Mouse (Mus musculus): ENCODE results near the gene Arl16.

DNA sequence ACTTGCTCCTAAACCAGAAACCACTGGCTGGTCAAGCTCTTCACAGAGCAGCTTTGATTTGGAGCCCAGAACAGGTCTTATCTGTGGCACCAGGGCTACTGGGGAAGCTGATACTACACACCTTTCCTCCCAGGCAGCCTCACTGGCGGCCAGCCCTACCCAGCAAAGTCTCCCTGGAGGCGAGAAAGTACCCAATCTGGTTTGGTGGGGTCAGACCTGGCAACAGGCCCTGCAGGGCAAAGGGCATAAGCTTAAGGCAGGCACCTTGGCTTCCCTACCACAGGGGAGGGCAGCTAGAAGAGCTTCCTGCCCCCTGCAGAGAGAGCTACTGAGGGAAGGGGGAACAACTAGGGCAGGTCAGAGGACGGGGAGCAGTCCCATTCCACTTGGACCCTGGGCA is 33.0 kb upstream of the Arl16 start:
- TF ChIP-seq GATA1 (IDR thresholded peaks at IDR 0.05; ENCODE audit: borderline replicate concordance, low read length), result no peak
- TF ChIP-seq FLI1 (IDR thresholded peaks at IDR 0.05; ENCODE audit: low read length), result no peak

Measured in megakaryocyte, embryonic 14.5 days (primary cell).